Mouse (Mus musculus): Measurements from ENCODE around the gene Slfn5. TPM values are rescaled to one million over a fixed set of nuclear protein-coding genes. Genes with fewer than 3 reads are reported as not detected.

The Slfn5 gene
- total RNA-seq (2023), result 10 to 100 TPM; 15.7 to 28.6 TPM

DNA sequence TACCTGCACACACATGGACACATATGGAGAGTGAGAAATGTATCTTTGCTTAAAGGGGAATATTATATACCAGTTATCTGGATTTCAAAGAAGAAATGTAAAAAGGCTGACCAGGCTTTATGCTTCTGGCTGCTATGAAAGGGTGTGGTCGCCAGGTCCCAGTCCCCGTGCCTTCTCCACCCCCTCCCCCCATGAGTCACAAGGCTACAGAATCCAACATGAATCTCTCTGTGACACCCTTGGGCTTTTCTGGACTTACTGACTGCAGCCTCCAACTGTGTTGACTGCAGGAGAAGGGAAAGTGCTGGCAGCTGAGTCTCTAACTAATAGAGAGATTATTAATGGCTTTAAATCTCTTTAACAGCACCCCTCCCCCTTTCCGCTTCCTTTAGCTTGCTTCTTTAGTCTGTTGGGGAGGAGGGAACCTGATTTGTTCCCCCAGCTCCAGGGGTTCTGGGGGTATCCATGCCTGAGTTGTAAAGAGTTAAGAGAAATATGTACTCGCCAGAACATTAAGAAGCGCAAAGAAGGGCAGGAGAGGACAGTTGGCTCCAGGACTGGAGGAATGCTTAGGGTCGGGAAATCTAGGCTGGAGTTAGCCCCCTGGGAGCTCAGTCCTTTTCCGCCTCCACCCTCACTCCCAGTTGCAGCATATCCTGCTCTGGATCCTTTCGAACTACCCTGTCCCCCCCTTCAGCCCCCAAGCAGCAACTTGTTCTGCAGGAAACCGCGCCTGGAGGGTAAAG, at the start of gene Slfn5:
Slfn5 (plus strand) TSS at position 614 of the 746 bp plus-strand sequence.

DNA sequence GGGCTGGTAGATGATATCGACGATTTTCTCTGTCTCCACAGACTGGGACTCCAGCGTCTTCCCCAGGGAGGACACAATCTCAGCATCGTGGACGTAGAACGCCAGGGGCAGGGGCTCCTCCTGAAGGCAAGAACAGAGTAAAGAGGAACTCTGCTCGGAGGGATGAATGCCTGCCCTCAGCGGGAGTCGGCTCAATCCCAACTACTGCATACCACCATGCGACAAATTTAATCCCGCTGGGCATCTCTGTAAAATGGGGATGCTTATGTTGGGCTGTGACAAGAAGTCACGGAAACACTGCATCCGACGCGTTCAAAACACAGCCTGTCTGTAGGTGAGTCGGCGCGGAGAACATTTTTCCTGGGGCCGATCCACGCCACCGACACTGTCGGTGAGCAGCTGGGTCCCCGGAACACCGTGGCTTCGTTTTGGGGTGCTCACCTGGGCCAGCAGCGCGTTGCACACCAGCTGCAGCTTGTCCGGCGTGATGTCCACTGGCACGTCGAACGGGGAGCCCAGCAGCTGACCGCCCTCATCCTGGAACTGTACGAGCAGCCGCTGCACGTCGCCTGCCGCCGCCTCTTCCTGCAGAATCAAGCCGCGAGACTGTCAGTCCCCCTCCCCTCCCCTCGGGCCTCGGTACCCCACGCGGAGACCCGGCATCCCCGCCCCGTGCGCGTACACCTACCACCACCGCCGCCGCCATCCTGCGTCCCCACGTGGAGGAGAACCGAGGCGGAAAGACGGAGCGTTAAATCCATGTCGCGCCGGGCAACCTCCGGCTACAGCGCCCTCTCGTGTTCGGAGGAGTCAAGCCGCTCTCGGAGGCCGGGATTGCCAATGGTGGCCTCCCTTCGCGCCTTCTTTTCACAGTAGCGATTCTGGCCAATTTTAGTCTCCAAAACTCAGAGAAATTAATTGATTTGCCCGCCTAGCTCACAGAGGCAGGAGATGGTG, 43.2 kb upstream of the Slfn5 start, which contains the start of gene Nle1:
Nle1 (minus strand) TSS at position 761 of the 957 bp plus-strand sequence.

DNA sequence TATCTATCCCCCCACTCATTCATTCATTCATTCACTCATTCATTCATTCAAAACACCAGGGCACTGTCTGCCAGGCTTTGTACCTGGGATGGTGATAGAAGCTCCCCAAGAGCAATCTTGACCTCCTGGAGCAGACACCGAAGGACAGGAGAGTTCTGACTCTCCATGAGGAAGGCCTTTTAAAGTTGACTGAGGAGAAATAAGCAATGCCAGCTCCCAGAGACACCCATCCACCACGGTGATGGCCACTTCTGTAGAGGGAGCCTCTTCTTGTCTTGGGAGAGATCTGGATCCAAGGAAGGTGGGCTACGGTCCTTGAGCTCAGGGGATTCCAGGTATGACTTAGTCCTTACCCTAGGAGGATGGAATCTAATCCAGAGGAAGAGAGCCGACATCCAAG, 40.9 kb upstream of the Slfn5 start, which contains the start of gene Unc45b:
Unc45b (plus strand) TSS at position 301 of the 400 bp plus-strand sequence.

DNA sequence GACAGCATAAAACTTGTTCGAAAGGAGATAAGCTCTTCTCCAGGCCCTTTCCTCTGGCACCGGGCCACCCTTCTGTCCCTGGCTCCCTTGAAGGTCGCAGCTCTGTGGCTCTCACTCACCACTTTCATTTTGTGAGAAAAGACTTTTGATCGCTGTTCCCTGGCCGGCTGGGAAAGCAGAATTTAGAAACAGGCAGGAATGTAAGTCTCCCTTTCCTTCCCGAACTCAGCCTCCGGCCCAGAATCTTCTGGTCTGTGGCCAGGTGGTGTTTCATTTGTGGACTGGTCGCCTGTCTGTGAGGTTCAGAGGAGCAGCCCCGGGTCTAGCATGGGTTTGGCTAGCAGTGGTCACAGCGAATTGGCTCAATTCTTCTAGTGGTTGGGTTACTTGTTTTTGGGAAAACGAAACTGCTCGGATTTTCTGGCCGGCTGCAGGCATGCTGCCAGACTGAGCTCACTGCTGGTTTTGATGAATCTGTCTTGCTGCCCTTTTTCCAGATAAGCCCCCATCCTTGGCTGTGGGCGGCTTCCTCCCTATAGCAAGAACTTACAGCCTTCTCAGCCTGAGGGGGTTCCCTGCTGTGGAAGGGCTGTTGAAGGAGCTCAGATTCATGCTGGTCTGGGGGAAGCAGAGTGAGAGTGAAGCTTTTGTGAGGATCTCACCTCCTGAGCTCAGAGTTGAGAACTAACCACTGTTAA, 40.5 kb downstream of the Slfn5 start, which contains the start of gene Slfn9:
Slfn9 (minus strand) TSS at position 362 of the 698 bp plus-strand sequence.

Other genes starting within 250 kb of the Slfn5 start
- gene Cct6b, start 187.0 kb upstream of the Slfn5 start, total RNA-seq (2023), result under 1 TPM; 0.30 to 0.78 TPM
- gene Zfp830, start 187.0 kb upstream of the Slfn5 start, total RNA-seq (2023), result 10 to 100 TPM; 37.0 to 44.1 TPM
- 10 to 100 TPM; 29.8 to 35.5 TPM for gene Lig3, start 170.2 kb upstream of the Slfn5 start, total RNA-seq (2023)
- gene Rffl, start 80.1 kb upstream of the Slfn5 start, total RNA-seq (2023), result 10 to 100 TPM; 24.2 to 24.5 TPM
- 10 to 100 TPM; 26.0 to 28.6 TPM for gene Rad51d, start 60.7 kb upstream of the Slfn5 start, total RNA-seq (2023)
- gene Fndc8, start 59.2 kb upstream of the Slfn5 start, total RNA-seq (2023), result not detected
- gene Nle1, start 42.9 kb upstream of the Slfn5 start, total RNA-seq (2023), result 10 to 100 TPM; 64.0 to 79.8 TPM
- gene Unc45b, start 40.8 kb upstream of the Slfn5 start, total RNA-seq (2023), result not detected
- 10 to 100 TPM; 18.8 to 32.2 TPM for gene Slfn9, start 40.5 kb downstream of the Slfn5 start, total RNA-seq (2023)
- gene Slfn8, start 69.5 kb downstream of the Slfn5 start, total RNA-seq (2023), result 10 to 100 TPM; 42.6 to 59.3 TPM
- 100 to 1,000 TPM; 130 to 144 TPM for gene Slfn2, start 113.8 kb downstream of the Slfn5 start, total RNA-seq (2023)
- 1 to 10 TPM in 1 of 2 experiments, under 1 TPM in 1; 0.98 to 1.1 TPM for gene Slfn1, start 165.5 kb downstream of the Slfn5 start, total RNA-seq (2023)
- gene Slfn4, start 223.8 kb downstream of the Slfn5 start, total RNA-seq (2023), result under 1 TPM; 0.30 to 0.52 TPM
- gene Slfn3, start 240.0 kb downstream of the Slfn5 start, total RNA-seq (2023), result 1 to 10 TPM; 1.2 to 4.8 TPM

Data from B cell, adult 67 days (primary cell).